Mouse (Mus musculus) limb, embryonic 11.5 days (tissue): Measurements from ENCODE around the gene Olfr490. TPM values are rescaled to one million over a fixed set of nuclear protein-coding genes. Genes with fewer than 3 reads are reported as not detected.

Experiments used
- ATAC-seq: fragments of 200-750 bp; cut with Nextera tagmentation; 2 replicates; pipeline ENCODE4 v1.8.0; 2017; ENCODE audit warnings: low read depth; ENCODE audit not compliant: insufficient number of reproducible peaks, low FRiP score, low TSS enrichment
- DNase-seq: peaks from one replicate; pipeline ENCODE4 v3.0.0-alpha.2; 2015; ENCODE audit warnings: low spot score
- H3K27ac ChIP-seq: fragments of 300-500 bp; sonication (generic); replicated peaks from 2 replicates; pipeline ENCODE4 v1.5.1; 2014; ENCODE audit warnings: low read depth, mild to moderate bottlenecking, low read length
- H3K27me3 ChIP-seq: fragments of 300-500 bp; sonication (generic); 2 replicates; pipeline ENCODE4 v1.6.1; 2014; ENCODE audit warnings: mild to moderate bottlenecking, low read length, mixed read lengths; ENCODE audit not compliant: control insufficient read depth, insufficient read depth
- H3K36me3 ChIP-seq: fragments of 300-500 bp; sonication (generic); 2 replicates; pipeline ENCODE4 v1.6.1; 2014; ENCODE audit warnings: mild to moderate bottlenecking, low read length, moderate library complexity, mixed read lengths; ENCODE audit not compliant: control insufficient read depth, insufficient read depth
- H3K4me1 ChIP-seq: fragments of 300-500 bp; sonication (generic); 2 replicates; pipeline ENCODE4 v1.6.1; 2014; ENCODE audit warnings: low read length, mixed read lengths; ENCODE audit not compliant: control insufficient read depth, insufficient read depth
- H3K4me2 ChIP-seq: fragments of 300-500 bp; sonication (generic); 2 replicates; pipeline ENCODE4 v1.6.1; 2014; ENCODE audit warnings: low read depth, mild to moderate bottlenecking, moderate library complexity; ENCODE audit not compliant: severe bottlenecking
- H3K4me3 ChIP-seq: fragments of 300-500 bp; sonication (generic); 2 replicates; pipeline ENCODE4 v1.5.1; 2014; ENCODE audit warnings: low read depth, low read length
- H3K9ac ChIP-seq: fragments of 300-500 bp; sonication (generic); 2 replicates; pipeline ENCODE4 v1.6.1; 2014; ENCODE audit warnings: mild to moderate bottlenecking, low read length
- H3K9me3 ChIP-seq: fragments of 300-500 bp; sonication (generic); 2 replicates; pipeline ENCODE4 v1.6.1; 2016; ENCODE audit warnings: low read length; ENCODE audit not compliant: control insufficient read depth
- WGBS: fragments of 180-500 bp; shearing (Covaris S2); extraction: QIAGEN DNeasy Blood & Tissue Kit; methylation state at CpG from one replicate; pipeline ENCODE4 v1.1.7; 2014; 5-methylcytosine and 5-hydroxymethylcytosine counted together
- polyA plus RNA-seq: library from polyadenylated mRNA; unstranded; fragments of >200 nt; fragmentation: Nextera tagmentation; extraction: Ambion mirVana; gene quantifications from 2 replicates; pipeline ENCODE4 v1.2.1, GENCODE M21; 2014

Olfr490 gene
- not detected in 2 replicates for polyA plus RNA-seq

DNA sequence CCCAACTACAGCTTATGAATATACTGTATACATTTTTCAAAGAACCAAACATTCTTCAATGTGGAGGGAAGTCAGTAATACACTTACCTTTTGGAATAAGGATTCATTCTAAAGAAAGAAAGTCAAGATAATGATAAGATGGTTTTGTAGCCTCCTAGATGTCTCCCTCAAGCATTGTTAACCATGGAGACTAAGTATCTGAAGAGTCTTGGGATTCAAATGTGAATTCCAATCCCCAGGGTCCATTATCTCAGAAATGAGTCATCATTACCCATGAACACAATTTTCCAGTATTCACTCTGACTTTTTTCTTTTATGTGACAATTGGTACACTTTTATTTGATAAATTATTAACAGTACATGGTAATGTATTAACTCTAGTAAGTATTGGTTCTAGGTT, at the start of gene Olfr490:
Gene Olfr490 (minus strand): TSS at position 101 of the 400 bp plus-strand sequence.
- no peaks in the 10 kb centered on the region for H3K27me3 ChIP-seq
- ATAC-seq (no peak), DNase-seq (no peak)
- no peak within 1 kb of the TSS for H3K9ac ChIP-seq
- H3K4me2 ChIP-seq = no peak within 1 kb of the TSS
- no peak within 1 kb of the TSS for H3K4me3 ChIP-seq
- no peaks in the 10 kb centered on the region for H3K36me3 ChIP-seq
- no peak within 1 kb of the TSS for H3K27ac ChIP-seq
- H3K9me3 ChIP-seq = no peaks in the 10 kb centered on the region
- H3K4me1 ChIP-seq = no peaks in the 10 kb centered on the region

DNA sequence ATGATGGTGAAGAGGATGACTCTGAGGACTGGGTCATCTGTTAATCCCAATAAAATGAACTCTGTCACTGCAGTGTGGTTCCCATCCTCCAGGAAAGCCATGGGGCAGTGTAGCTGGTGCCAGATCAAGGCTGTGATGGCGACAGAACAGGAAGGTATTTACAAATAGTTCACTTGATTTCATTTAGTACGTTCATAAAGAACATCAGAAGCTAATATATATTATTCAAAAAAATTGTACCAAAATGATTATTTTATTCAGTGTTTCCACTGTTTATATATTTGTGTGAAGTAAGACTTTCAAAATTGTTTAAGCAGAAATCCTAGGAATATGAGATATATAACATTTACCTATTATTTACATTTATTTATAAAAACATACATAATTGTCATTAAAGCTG, 34.8 kb upstream of the Olfr490 start, which contains the start of gene Olfr492:
Gene Olfr492 (minus strand): TSS at position 101 of the 400 bp plus-strand sequence.
- H3K27ac ChIP-seq = no peak within 1 kb of the TSS
- no peaks in the 10 kb centered on the region for H3K4me1 ChIP-seq
- WGBS = 85% methylated on average over 2 of the region's 2 CpGs
- H3K36me3 ChIP-seq = no peaks in the 10 kb centered on the region
- no peak within 1 kb of the TSS for H3K4me2 ChIP-seq
- DNase-seq (no peak), ATAC-seq (no peak)
- H3K9ac ChIP-seq = no peak within 1 kb of the TSS
- no peaks in the 10 kb centered on the region for H3K27me3 ChIP-seq
- no peaks in the 10 kb centered on the region for H3K9me3 ChIP-seq
- H3K4me3 ChIP-seq = no peak within 1 kb of the TSS

DNA sequence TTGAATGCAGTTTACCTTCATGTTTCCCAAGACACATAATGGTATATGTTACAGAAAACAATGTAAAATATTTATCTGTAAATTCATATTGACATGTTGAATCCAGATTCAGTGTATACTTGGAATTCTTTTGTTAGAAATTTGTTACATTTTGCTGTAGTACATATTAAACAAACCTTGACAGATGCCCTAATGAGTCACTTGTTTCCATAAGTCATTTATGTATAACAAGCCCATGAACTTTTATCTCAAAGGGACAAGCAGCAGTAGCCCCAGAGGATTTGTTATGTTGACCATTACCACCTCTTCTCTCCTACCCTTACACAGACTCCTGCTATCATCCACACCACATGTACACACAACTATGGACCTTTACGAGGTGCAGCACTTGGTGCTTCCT, 24.4 kb upstream of the Olfr490 start, which contains the start of gene Olfr491:
Gene Olfr491 (plus strand): TSS at position 301 of the 400 bp plus-strand sequence.
- H3K4me1 ChIP-seq = no peaks in the 10 kb centered on the region
- H3K9ac ChIP-seq = no peak within 1 kb of the TSS
- 74% methylated on average over 1 of the region's 1 CpGs for WGBS
- no peak within 1 kb of the TSS for H3K4me3 ChIP-seq
- H3K4me2 ChIP-seq = no peak within 1 kb of the TSS
- no peaks in the 10 kb centered on the region for H3K36me3 ChIP-seq
- ATAC-seq = no peak
- no peak for DNase-seq
- no peaks in the 10 kb centered on the region for H3K27me3 ChIP-seq
- no peak within 1 kb of the TSS for H3K27ac ChIP-seq
- H3K9me3 ChIP-seq = no peaks in the 10 kb centered on the region

DNA sequence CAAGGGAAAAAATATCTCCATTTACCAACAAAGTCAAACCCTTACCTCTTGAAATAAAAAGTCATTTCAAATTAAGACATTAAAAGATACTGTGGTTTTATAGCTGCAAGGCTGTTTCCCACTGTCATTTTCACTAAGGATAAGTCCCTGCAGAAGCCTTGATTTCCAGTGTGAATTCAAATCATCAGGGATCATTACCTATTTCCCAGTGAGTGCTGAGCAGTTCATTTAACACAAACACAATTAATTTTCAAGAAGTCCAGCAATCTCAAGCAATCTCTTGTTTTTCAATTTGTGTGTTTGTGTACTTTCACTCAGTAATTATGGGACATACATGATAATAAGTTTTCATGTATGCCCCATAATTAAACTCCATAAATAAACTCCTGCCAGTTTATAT, 30.5 kb downstream of the Olfr490 start, which contains the start of gene Olfr488:
Gene Olfr488 (minus strand): TSS at position 101 of the 400 bp plus-strand sequence.
- Histone ChIP-seq H3K4me2 (no peak within 1 kb of the TSS), H3K4me1 (no peaks in the 10 kb centered on the region), H3K36me3 (no peaks in the 10 kb centered on the region), H3K9ac (no peak within 1 kb of the TSS), H3K9me3 (no peaks in the 10 kb centered on the region), H3K27me3 (no peaks in the 10 kb centered on the region), H3K27ac (no peak within 1 kb of the TSS), H3K4me3 (no peak within 1 kb of the TSS)
- DNase-seq (no peak), ATAC-seq (no peak)

Other genes starting within 250 kb of the Olfr490 start
- not detected in 2 replicates for gene Olfr479, start 238.2 kb downstream of the Olfr490 start, polyA plus RNA-seq
- not detected in 2 replicates for gene Olfr480, start 221.6 kb downstream of the Olfr490 start, polyA plus RNA-seq
- not detected in 2 replicates for gene Olfr481, start 209.1 kb downstream of the Olfr490 start, polyA plus RNA-seq
- 0.07 TPM in 1 of 2 replicates, not detected in the other for gene Olfr482, start 191.3 kb downstream of the Olfr490 start, polyA plus RNA-seq
- not detected in 2 replicates for gene Olfr483, start 188.1 kb downstream of the Olfr490 start, polyA plus RNA-seq
- gene Olfr484, start 161.5 kb downstream of the Olfr490 start, polyA plus RNA-seq = not detected in 2 replicates
- not detected in 2 replicates for gene Olfr485, start 129.1 kb downstream of the Olfr490 start, polyA plus RNA-seq
- gene Olfr486, start 116.2 kb downstream of the Olfr490 start, polyA plus RNA-seq = not detected in 2 replicates
- not detected in 2 replicates for gene Olfr487, start 74.3 kb downstream of the Olfr490 start, polyA plus RNA-seq
- gene Olfr488, start 30.6 kb downstream of the Olfr490 start, polyA plus RNA-seq = not detected in 2 replicates
- not detected in 2 replicates for gene Olfr491, start 24.5 kb upstream of the Olfr490 start, polyA plus RNA-seq
- not detected in 2 replicates for gene Olfr492, start 34.7 kb upstream of the Olfr490 start, polyA plus RNA-seq
- not detected in 2 replicates for gene Olfr493, start 58.0 kb upstream of the Olfr490 start, polyA plus RNA-seq
- gene Olfr494, start 76.4 kb upstream of the Olfr490 start, polyA plus RNA-seq = not detected in 2 replicates
- not detected in 2 replicates for gene Olfr495, start 104.2 kb upstream of the Olfr490 start, polyA plus RNA-seq
- not detected in 2 replicates for gene Olfr497, start 131.5 kb upstream of the Olfr490 start, polyA plus RNA-seq
- not detected in 2 replicates for gene Olfr498, start 176.4 kb upstream of the Olfr490 start, polyA plus RNA-seq
- not detected in 2 replicates for gene Olfr502, start 236.1 kb upstream of the Olfr490 start, polyA plus RNA-seq